Mouse (Mus musculus): ENCODE measurements at regions not wholly inside any gene's neighbourhood (a gene's known extent, or its start where the extent isn't known, plus 50 kb on each side); places are given as distances from the start of the nearest gene placed in this dataset.

DNA sequence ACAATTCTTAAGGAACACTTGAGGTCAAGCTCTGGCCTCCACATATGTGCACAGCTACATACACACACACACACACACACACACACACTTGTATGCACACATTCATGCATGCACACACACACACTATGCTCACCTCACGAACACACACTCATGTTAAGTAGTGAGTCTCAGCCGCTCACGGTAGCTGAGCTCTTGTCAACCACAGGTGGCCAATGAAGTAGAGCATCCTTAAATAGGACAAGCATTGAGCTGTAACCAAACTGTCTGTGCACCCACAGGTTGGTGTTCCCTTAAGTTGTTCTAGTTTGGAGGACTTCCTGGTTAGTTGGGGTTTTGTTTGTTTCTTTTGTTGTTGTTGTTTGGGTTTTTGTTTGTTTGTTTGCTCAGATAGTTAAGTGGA is 63.2 kb upstream of the Ppp2r5a start:
- TF ChIP-seq POLR2A (IDR thresholded peaks at IDR 0.05; ENCODE audit: borderline replicate concordance, insufficient read depth, low read length) (no peak), CTCF (IDR thresholded peaks at IDR 0.05; ENCODE audit: borderline replicate concordance, insufficient read depth, low read depth, low read length) (no peak)
- H3K27me3 ChIP-seq (ENCODE audit: control insufficient read depth, insufficient read depth, low read length) = no peaks in the 10 kb centered on the region
- WGBS = 87% methylated on average over 3 of the region's 3 CpGs
- DNase-seq = no peak
- H3K4me3 ChIP-seq (replicated peaks; ENCODE audit: insufficient read depth, low read depth, low read length) = no peak overlapping the region
- H3K4me1 ChIP-seq (ENCODE audit: control insufficient read depth, insufficient read depth, low read length) = no peaks in the 10 kb centered on the region
- no peak overlapping the region for H3K27ac ChIP-seq (ENCODE audit: insufficient read depth, low read length)

DNA sequence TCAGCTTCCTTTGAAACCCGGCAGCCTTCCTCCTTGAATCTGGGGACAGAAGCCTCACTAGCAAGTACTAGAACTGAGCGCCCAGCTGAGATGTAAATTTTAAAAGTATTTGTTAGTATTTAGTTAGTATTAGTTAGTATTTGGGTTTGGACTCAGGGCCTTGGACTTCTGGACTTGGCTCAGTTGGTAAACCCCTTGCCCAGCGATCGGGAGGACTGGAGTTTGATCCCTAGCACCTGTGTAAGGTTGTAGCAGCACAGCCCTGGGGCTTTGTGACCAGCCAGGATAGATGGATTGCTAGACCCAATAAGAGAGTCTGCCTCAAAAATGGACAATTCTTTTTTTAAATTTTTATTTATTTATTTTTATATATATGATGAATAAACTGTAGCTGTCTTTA is 62.7 kb upstream of the Ppp2r5a start:
- TF ChIP-seq POLR2A (IDR thresholded peaks at IDR 0.05; ENCODE audit: borderline replicate concordance, insufficient read depth, low read length) = no peak
- no peak for TF ChIP-seq CTCF (IDR thresholded peaks at IDR 0.05; ENCODE audit: borderline replicate concordance, insufficient read depth, low read depth, low read length)
- no peak for DNase-seq
- Histone ChIP-seq H3K27me3 (ENCODE audit: control insufficient read depth, insufficient read depth, low read length) (no peaks in the 10 kb centered on the region), H3K27ac (ENCODE audit: insufficient read depth, low read length) (no peak overlapping the region), H3K4me3 (replicated peaks; ENCODE audit: insufficient read depth, low read depth, low read length) (no peak overlapping the region), H3K4me1 (ENCODE audit: control insufficient read depth, insufficient read depth, low read length) (no peaks in the 10 kb centered on the region)
- WGBS = 92% methylated on average over 4 of the region's 4 CpGs

DNA sequence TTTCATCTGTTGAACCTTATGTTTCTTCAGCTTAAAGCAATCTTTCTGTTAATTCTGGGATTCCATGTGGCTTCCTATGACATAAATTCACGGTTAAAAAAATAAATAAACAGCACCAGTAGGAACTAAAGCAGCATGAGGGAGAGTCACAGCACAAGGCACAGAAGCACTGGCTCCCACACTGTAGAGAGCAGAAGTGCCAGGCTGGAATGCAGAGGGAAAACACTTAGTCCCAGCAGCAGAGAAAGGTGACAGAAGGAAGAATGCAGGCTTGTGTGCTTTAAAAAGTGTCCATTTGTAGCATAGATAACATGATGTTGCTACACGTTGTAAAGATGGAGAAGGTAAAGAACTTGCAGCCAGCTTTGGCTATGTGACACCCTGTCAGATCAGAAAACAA is 62.1 kb upstream of the Ppp2r5a start:
- H3K4me1 ChIP-seq (ENCODE audit: control insufficient read depth, insufficient read depth, low read length) = no peaks in the 10 kb centered on the region
- H3K27me3 ChIP-seq (ENCODE audit: control insufficient read depth, insufficient read depth, low read length) = no peaks in the 10 kb centered on the region
- H3K4me3 ChIP-seq (replicated peaks; ENCODE audit: insufficient read depth, low read depth, low read length) = no peak overlapping the region
- DNase-seq = no peak
- no peak overlapping the region for H3K27ac ChIP-seq (ENCODE audit: insufficient read depth, low read length)
- 68% methylated on average over 2 of the region's 2 CpGs for WGBS
- TF ChIP-seq CTCF (IDR thresholded peaks at IDR 0.05; ENCODE audit: borderline replicate concordance, insufficient read depth, low read depth, low read length) = no peak

DNA sequence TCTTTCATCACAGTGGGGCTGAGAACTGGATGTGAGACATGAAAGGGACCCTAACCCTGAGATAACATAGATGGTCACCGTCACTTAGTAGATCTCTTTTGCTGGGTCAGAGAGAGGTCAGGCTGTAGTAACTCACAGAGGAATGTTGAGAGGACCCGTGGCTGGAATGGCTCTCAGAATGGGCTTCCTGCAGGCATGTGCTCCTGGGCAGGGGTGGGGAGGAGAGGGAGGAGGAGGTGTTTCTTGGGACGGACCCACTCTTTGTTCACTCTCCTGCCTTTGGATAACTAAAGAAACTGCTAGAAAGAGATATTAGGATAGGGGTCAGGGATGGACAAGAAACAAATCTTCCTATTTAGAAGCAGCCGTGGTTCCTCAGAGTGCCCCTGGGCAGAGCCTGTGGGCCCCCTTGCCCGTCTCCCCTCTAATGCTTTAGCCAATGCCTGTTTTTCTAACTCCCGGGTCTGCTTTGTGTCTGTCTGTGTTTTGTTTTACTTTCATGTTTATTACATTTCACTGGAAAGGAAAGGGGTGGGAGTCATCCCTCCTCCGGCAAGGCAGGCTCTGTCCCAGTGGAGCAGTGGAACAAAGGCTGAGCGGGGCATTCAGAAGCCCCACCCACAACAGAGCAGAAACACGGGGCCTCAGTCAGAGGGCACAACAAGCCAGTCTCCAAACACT is 58.9 kb upstream of the Ppp2r5a start:
- TF ChIP-seq CTCF (IDR thresholded peaks at IDR 0.05; ENCODE audit: borderline replicate concordance, insufficient read depth, low read depth, low read length) (no peak), POLR2A (IDR thresholded peaks at IDR 0.05; ENCODE audit: borderline replicate concordance, insufficient read depth, low read length) (no peak)
- Histone ChIP-seq H3K27me3 (ENCODE audit: control insufficient read depth, insufficient read depth, low read length) (no peaks in the 10 kb centered on the region), H3K4me1 (ENCODE audit: control insufficient read depth, insufficient read depth, low read length) (no peaks in the 10 kb centered on the region), H3K4me3 (replicated peaks; ENCODE audit: insufficient read depth, low read depth, low read length) (no peak overlapping the region), H3K27ac (ENCODE audit: insufficient read depth, low read length) (no peak overlapping the region)
- 34% methylated on average over 9 of the region's 9 CpGs for WGBS
- no peak for DNase-seq

DNA sequence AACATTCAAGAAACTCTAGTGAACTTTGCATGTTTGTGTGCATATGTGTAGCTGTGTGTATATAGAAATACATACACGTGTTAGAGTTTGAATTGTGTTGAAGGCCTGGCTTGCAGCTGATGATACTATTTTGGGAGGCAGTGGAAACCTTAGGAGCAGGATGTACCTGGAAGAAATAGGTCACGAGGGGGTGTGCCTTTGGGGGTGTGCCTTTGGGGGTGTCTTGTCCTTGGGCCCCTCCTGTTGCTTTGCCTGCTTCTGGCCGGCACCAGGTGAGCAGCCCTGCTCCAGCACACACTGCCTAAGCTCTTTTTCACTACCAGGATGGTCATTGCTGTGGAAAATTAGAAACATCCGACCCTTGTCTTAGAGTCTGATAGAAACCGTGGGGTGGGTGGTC is 56.0 kb upstream of the Ppp2r5a start:
- Histone ChIP-seq H3K27ac (ENCODE audit: insufficient read depth, low read length) (no peak overlapping the region), H3K4me3 (replicated peaks; ENCODE audit: insufficient read depth, low read depth, low read length) (no peak overlapping the region), H3K27me3 (ENCODE audit: control insufficient read depth, insufficient read depth, low read length) (no peaks in the 10 kb centered on the region), H3K4me1 (ENCODE audit: control insufficient read depth, insufficient read depth, low read length) (no peaks in the 10 kb centered on the region)
- DNase-seq = no peak
- no peak for TF ChIP-seq CTCF (IDR thresholded peaks at IDR 0.05; ENCODE audit: borderline replicate concordance, insufficient read depth, low read depth, low read length)
- no peak for TF ChIP-seq POLR2A (IDR thresholded peaks at IDR 0.05; ENCODE audit: borderline replicate concordance, insufficient read depth, low read length)
- 70% methylated on average over 5 of the region's 5 CpGs for WGBS

DNA sequence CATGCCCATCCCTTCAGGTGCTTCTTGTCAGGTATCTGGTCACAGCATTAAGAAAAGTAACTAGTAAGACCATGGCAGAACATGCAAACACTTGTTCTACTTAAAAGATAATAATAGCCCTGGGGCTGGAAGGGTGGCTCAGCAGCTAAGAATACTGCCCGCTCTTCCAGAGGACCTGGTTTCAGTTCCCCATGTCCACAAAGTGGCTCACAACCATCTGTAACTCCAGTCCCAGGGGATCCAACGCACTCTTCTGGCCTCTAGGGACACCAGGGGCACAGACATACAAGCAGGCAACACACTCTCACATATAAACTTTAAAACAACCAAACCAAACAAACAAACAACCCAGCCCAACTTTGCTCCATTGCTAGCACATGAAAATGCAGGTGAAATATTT is 55.2 kb upstream of the Ppp2r5a start:
- Histone ChIP-seq H3K4me1 (ENCODE audit: control insufficient read depth, insufficient read depth, low read length) (no peaks in the 10 kb centered on the region), H3K27me3 (ENCODE audit: control insufficient read depth, insufficient read depth, low read length) (no peaks in the 10 kb centered on the region), H3K4me3 (replicated peaks; ENCODE audit: insufficient read depth, low read depth, low read length) (no peak overlapping the region), H3K27ac (ENCODE audit: insufficient read depth, low read length) (no peak overlapping the region)
- no peak for DNase-seq
- no peak for TF ChIP-seq CTCF (IDR thresholded peaks at IDR 0.05; ENCODE audit: borderline replicate concordance, insufficient read depth, low read depth, low read length)
- TF ChIP-seq POLR2A (IDR thresholded peaks at IDR 0.05; ENCODE audit: borderline replicate concordance, insufficient read depth, low read length) = no peak
- WGBS = 80% methylated on average over 2 of the region's 2 CpGs

DNA sequence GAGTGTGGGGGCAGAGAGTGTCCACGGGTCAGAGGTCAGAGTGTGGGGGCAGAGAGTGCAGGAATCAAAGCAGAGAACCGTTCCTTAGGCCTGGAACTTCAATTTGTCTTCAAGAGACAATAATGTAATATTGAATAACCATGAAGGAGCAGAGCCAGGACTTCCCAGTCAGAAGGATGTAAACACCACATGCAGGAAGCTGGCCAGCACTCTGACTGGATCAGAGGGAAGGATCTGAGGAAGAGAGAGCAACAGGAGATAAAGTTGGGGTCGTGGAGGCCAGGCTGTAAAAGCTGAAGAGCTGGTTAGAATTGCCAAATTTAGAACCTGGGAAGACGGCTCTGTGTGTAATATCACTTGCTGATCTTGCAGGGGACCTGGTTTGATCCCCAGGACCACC is 54.0 kb upstream of the Ppp2r5a start:
- Histone ChIP-seq H3K4me1 (ENCODE audit: control insufficient read depth, insufficient read depth, low read length) (no peaks in the 10 kb centered on the region), H3K27me3 (ENCODE audit: control insufficient read depth, insufficient read depth, low read length) (no peaks in the 10 kb centered on the region), H3K4me3 (replicated peaks; ENCODE audit: insufficient read depth, low read depth, low read length) (no peak overlapping the region), H3K27ac (ENCODE audit: insufficient read depth, low read length) (no peak overlapping the region)
- TF ChIP-seq CTCF (IDR thresholded peaks at IDR 0.05; ENCODE audit: borderline replicate concordance, insufficient read depth, low read depth, low read length) (no peak), POLR2A (IDR thresholded peaks at IDR 0.05; ENCODE audit: borderline replicate concordance, insufficient read depth, low read length) (no peak)
- WGBS = 82% methylated on average over 4 of the region's 4 CpGs
- DNase-seq = no peak

DNA sequence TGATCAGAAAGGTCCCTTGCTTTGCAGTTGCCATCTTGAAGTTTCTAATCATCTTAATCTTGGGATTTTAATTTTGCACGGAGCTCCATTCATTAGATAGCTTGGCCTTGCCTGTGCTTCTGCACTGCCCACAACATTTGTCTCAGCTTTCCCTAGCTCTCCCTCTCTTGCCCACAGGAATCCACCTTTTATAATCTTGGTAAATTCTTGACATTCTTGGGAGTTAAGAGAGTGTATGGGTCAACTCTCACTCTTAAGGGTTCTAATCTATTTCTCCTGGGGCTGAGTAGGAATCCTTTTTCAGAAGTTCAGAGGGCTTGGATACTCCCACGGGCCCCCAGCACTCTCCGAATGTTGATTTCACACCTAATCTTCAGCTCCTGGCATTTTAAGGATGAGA is 51.5 kb upstream of the Ppp2r5a start:
- WGBS = 76% methylated on average over 3 of the region's 3 CpGs
- DNase-seq = no peak
- Histone ChIP-seq H3K27ac (ENCODE audit: insufficient read depth, low read length) (no peak overlapping the region), H3K4me1 (ENCODE audit: control insufficient read depth, insufficient read depth, low read length) (no peaks in the 10 kb centered on the region), H3K27me3 (ENCODE audit: control insufficient read depth, insufficient read depth, low read length) (no peaks in the 10 kb centered on the region), H3K4me3 (replicated peaks; ENCODE audit: insufficient read depth, low read depth, low read length) (no peak overlapping the region)
- TF ChIP-seq CTCF (IDR thresholded peaks at IDR 0.05; ENCODE audit: borderline replicate concordance, insufficient read depth, low read depth, low read length) (no peak), POLR2A (IDR thresholded peaks at IDR 0.05; ENCODE audit: borderline replicate concordance, insufficient read depth, low read length) (no peak)
